Mouse (Mus musculus) kidney, adult 2 months (tissue): ENCODE measurements around the gene Psmd13.

ENCODE experiments used
- CTCF ChIP-seq: fragments of 200-500 bp; conservative IDR thresholded peaks from 2 replicates; pipeline ENCODE4 v1.5.1; 2011; ENCODE audit warnings: low read depth, mild to moderate bottlenecking, control low read depth, low read length, moderate library complexity, mixed read lengths; ENCODE audit not compliant: insufficient read depth, insufficient read length
- POLR2A ChIP-seq: fragments of 200-500 bp; IDR thresholded peaks from one replicate; pipeline ENCODE4 v1.6.1; 2011; ENCODE audit warnings: low read depth, low read length, control low read depth

DNA sequence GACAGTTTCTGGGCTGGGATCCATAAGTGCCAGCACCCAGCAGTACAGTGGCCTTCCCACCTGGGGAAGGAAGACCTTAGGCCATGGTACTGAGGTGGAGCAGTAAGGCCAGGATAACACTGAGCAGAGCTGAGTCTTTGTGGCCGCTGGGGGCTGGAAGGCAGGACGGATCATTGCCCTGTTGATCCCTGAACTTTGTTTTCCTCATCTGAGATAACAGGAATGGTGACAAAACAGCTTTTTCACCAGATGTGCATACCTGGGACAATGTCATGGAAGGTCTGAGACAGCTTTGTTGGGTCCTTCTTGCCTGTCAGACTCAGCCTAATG lies 46.0 kb upstream of the Psmd13 start:
- TF ChIP-seq POLR2A (no peak), CTCF (no peak)
